Mouse (Mus musculus): Measurements from ENCODE around the gene Plcg2.

DNA sequence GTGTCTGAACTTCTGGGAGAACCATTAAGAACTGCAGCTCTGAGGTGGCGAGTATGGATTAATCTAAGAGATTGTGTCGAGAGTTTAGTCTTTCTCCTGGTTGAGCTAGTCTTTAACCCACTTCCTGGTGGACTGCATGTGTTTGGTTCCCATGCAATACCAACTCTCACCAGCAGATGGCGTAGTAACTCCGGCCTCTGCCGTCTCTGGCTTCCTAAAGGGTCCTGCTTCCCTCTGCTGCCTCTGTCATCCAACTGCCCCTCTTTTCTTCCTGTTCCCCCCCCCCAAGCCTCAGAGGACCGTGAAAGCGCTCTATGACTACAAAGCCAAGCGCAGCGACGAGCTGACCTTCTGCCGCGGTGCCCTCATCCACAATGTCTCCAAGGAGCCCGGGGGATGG is 102.7 kb downstream of the Plcg2 start:
- TF ChIP-seq POLR2A (IDR thresholded peaks at IDR 0.05; ENCODE audit: extremely low read depth, insufficient read depth, low read length) (no peak), CTCF (IDR thresholded peaks at IDR 0.05; ENCODE audit: extremely low read depth, insufficient read depth, low read length) (peak; percentile 67)

Data from cortical plate, adult 2 months (tissue).